Mouse (Mus musculus): ENCODE measurements around the gene Adcy7. TPM values are rescaled to one million over a fixed set of nuclear protein-coding genes. Genes with fewer than 3 reads are reported as not detected.

Adcy7 gene
- polyA plus RNA-seq, 1 experiment from 2014 or later = 3.8 TPM

GRCm38 (mm10) chr8:88301589-88302437, 29.6 kb downstream of the Adcy7 start:
- H3K4me1 ChIP-seq (replicated peaks) = peaks cover 38% of the 10 kb centered on the region
- no peak overlapping the region for H3K4me3 ChIP-seq
- no peak overlapping the region; the same call in 1 of the 2 replicates for H3K4me2 ChIP-seq
- no peaks in the 10 kb centered on the region for H3K27me3 ChIP-seq (replicated peaks)
- no peak overlapping the region for H3K9ac ChIP-seq
- no peaks in the 10 kb centered on the region for H3K36me3 ChIP-seq
- 75% methylated on average over 15 of the region's 15 CpGs for WGBS
- no peak overlapping the region for H3K27ac ChIP-seq (ENCODE audit: poor library complexity, severe bottlenecking)
- no peaks in the 10 kb centered on the region for H3K9me3 ChIP-seq (replicated peaks)
- no peak for ATAC-seq (ENCODE audit: insufficient number of reproducible peaks, low FRiP score)

- H3K4me1 ChIP-seq (replicated peaks) = peaks cover 15% of the 10 kb centered on the region
- WGBS = 87% methylated on average over 4 of the region's 4 CpGs
These were observed 33.6 kb downstream of the Adcy7 start for GRCm38 (mm10) chr8:88305814-88306213.

GRCm38 (mm10) chr8:88306511-88306910, 34.3 kb downstream of the Adcy7 start:
- Histone ChIP-seq H3K9me3 (replicated peaks) (no peaks in the 10 kb centered on the region), H3K4me2 (no peak overlapping the region), H3K4me1 (replicated peaks) (peaks cover 11% of the 10 kb centered on the region), H3K9ac (no peak overlapping the region), H3K36me3 (no peaks in the 10 kb centered on the region), H3K27ac (ENCODE audit: poor library complexity, severe bottlenecking) (no peak overlapping the region), H3K4me3 (no peak overlapping the region), H3K27me3 (replicated peaks) (no peaks in the 10 kb centered on the region)
- ATAC-seq (ENCODE audit: insufficient number of reproducible peaks, low FRiP score) = no peak
- 57% methylated on average over 14 of the region's 14 CpGs for WGBS

More at GRCm38 (mm10) chr8:88305814-88306213, 33.6 kb downstream of the Adcy7 start:
- no peaks in the 10 kb centered on the region for H3K36me3 ChIP-seq
- no peak overlapping the region for H3K9ac ChIP-seq
- H3K9me3 ChIP-seq (replicated peaks) = no peaks in the 10 kb centered on the region
- no peak for ATAC-seq (ENCODE audit: insufficient number of reproducible peaks, low FRiP score)
- H3K4me3 ChIP-seq = no peak overlapping the region
- no peaks in the 10 kb centered on the region for H3K27me3 ChIP-seq (replicated peaks)
- H3K27ac ChIP-seq (ENCODE audit: poor library complexity, severe bottlenecking) = no peak overlapping the region
- H3K4me2 ChIP-seq = no peak overlapping the region

- peaks cover 7% of the 10 kb centered on the region; the same call in 1 of the 2 replicates for H3K4me1 ChIP-seq (replicated peaks)
- H3K36me3 ChIP-seq = no peaks in the 10 kb centered on the region
- no peak overlapping the region for H3K27ac ChIP-seq (ENCODE audit: poor library complexity, severe bottlenecking)
- no peak for ATAC-seq (ENCODE audit: insufficient number of reproducible peaks, low FRiP score)
- no peak overlapping the region for H3K9ac ChIP-seq
- H3K4me3 ChIP-seq = no peak overlapping the region
- no peak overlapping the region for H3K4me2 ChIP-seq
- H3K27me3 ChIP-seq (replicated peaks) = 0 out of 2 replicates have a peak, but pooled peaks cover 4% of the 10 kb centered on the region
- WGBS = 74% methylated on average over 4 of the region's 4 CpGs
- H3K9me3 ChIP-seq (replicated peaks) = no peaks in the 10 kb centered on the region
These were observed 35.5 kb downstream of the Adcy7 start for GRCm38 (mm10) chr8:88307736-88308135.

GRCm38 (mm10) chr8:88309274-88309873, 37.2 kb downstream of the Adcy7 start:
- H3K9ac ChIP-seq = no peak overlapping the region
- no peak overlapping the region for H3K4me3 ChIP-seq
- H3K36me3 ChIP-seq = no peaks in the 10 kb centered on the region
- no peak overlapping the region for H3K4me2 ChIP-seq
- H3K27ac ChIP-seq (ENCODE audit: poor library complexity, severe bottlenecking) = no peak overlapping the region
- H3K9me3 ChIP-seq (replicated peaks) = no peaks in the 10 kb centered on the region
- 75% methylated on average over 10 of the region's 10 CpGs for WGBS
- peaks cover 11% of the 10 kb centered on the region; the same call in 1 of the 2 replicates for H3K27me3 ChIP-seq (replicated peaks)
- H3K4me1 ChIP-seq (replicated peaks) = peaks cover 11% of the 10 kb centered on the region; the same call in 1 of the 2 replicates
- ATAC-seq (ENCODE audit: insufficient number of reproducible peaks, low FRiP score) = no peak

- Histone ChIP-seq H3K9me3 (replicated peaks) (no peaks in the 10 kb centered on the region), H3K4me3 (no peak overlapping the region), H3K27me3 (replicated peaks) (peaks cover 15% of the 10 kb centered on the region), H3K4me1 (replicated peaks) (peaks cover 11% of the 10 kb centered on the region; the same call in 1 of the 2 replicates), H3K36me3 (no peaks in the 10 kb centered on the region), H3K27ac (ENCODE audit: poor library complexity, severe bottlenecking) (no peak overlapping the region), H3K4me2 (no peak overlapping the region), H3K9ac (no peak overlapping the region)
- 87% methylated on average over 7 of the region's 7 CpGs for WGBS
- ATAC-seq (ENCODE audit: insufficient number of reproducible peaks, low FRiP score) = no peak
These were observed 37.7 kb downstream of the Adcy7 start for GRCm38 (mm10) chr8:88309881-88310280.

GRCm38 (mm10) chr8:88310286-88310685, 38.1 kb downstream of the Adcy7 start:
- Histone ChIP-seq H3K4me1 (replicated peaks) (peaks cover 11% of the 10 kb centered on the region; the same call in 1 of the 2 replicates), H3K27me3 (replicated peaks) (peaks cover 17% of the 10 kb centered on the region), H3K4me3 (no peak overlapping the region), H3K27ac (ENCODE audit: poor library complexity, severe bottlenecking) (no peak overlapping the region), H3K36me3 (no peaks in the 10 kb centered on the region), H3K9me3 (replicated peaks) (no peaks in the 10 kb centered on the region), H3K9ac (no peak overlapping the region), H3K4me2 (no peak overlapping the region)
- no peak for ATAC-seq (ENCODE audit: insufficient number of reproducible peaks, low FRiP score)
- WGBS = 85% methylated on average over 13 of the region's 13 CpGs

GRCm38 (mm10) chr8:88312966-88313365, 40.8 kb downstream of the Adcy7 start:
- H3K4me2 ChIP-seq = no peak overlapping the region
- H3K4me3 ChIP-seq = no peak overlapping the region
- H3K27ac ChIP-seq (ENCODE audit: poor library complexity, severe bottlenecking) = no peak overlapping the region
- no peaks in the 10 kb centered on the region for H3K36me3 ChIP-seq
- H3K27me3 ChIP-seq (replicated peaks) = peaks cover 17% of the 10 kb centered on the region
- H3K4me1 ChIP-seq (replicated peaks) = peaks cover 20% of the 10 kb centered on the region
- no peak for ATAC-seq (ENCODE audit: insufficient number of reproducible peaks, low FRiP score)
- WGBS = 73% methylated on average over 8 of the region's 8 CpGs
- no peak overlapping the region for H3K9ac ChIP-seq
- no peaks in the 10 kb centered on the region for H3K9me3 ChIP-seq (replicated peaks)

- no peaks in the 10 kb centered on the region for H3K36me3 ChIP-seq
- peaks cover 16% of the 10 kb centered on the region for H3K4me1 ChIP-seq (replicated peaks)
- 87% methylated on average over 12 of the region's 12 CpGs for WGBS
- no peak overlapping the region for H3K4me2 ChIP-seq
- no peak overlapping the region for H3K27ac ChIP-seq (ENCODE audit: poor library complexity, severe bottlenecking)
- no peak for ATAC-seq (ENCODE audit: insufficient number of reproducible peaks, low FRiP score)
- no peak overlapping the region for H3K9ac ChIP-seq
- H3K9me3 ChIP-seq (replicated peaks) = no peaks in the 10 kb centered on the region
- H3K4me3 ChIP-seq = no peak overlapping the region
- H3K27me3 ChIP-seq (replicated peaks) = peaks cover 17% of the 10 kb centered on the region
These were observed 41.8 kb downstream of the Adcy7 start for GRCm38 (mm10) chr8:88313991-88314390.

- Histone ChIP-seq H3K36me3 (no peaks in the 10 kb centered on the region), H3K9ac (no peak overlapping the region), H3K4me1 (replicated peaks) (peaks cover 16% of the 10 kb centered on the region), H3K9me3 (replicated peaks) (no peaks in the 10 kb centered on the region), H3K27ac (ENCODE audit: poor library complexity, severe bottlenecking) (no peak overlapping the region), H3K27me3 (replicated peaks) (peaks cover 17% of the 10 kb centered on the region), H3K4me3 (no peak overlapping the region), H3K4me2 (no peak overlapping the region)
- 92% methylated on average over 8 of the region's 8 CpGs for WGBS
- no peak for ATAC-seq (ENCODE audit: insufficient number of reproducible peaks, low FRiP score)
These were observed 43.1 kb downstream of the Adcy7 start for GRCm38 (mm10) chr8:88315302-88315701.

- no peak overlapping the region for H3K4me2 ChIP-seq
- no peaks in the 10 kb centered on the region for H3K9me3 ChIP-seq (replicated peaks)
- no peak overlapping the region for H3K27ac ChIP-seq (ENCODE audit: poor library complexity, severe bottlenecking)
- H3K36me3 ChIP-seq = no peaks in the 10 kb centered on the region
- ATAC-seq (ENCODE audit: insufficient number of reproducible peaks, low FRiP score) = no peak; the same call in 1 of the 2 replicates
- no peak overlapping the region; the same call in 1 of the 2 replicates for H3K9ac ChIP-seq
- WGBS = 45% methylated on average over 8 of the region's 8 CpGs
- H3K4me1 ChIP-seq (replicated peaks) = peaks cover 16% of the 10 kb centered on the region
- peaks cover 17% of the 10 kb centered on the region for H3K27me3 ChIP-seq (replicated peaks)
- no peak overlapping the region for H3K4me3 ChIP-seq
These were observed 44.1 kb downstream of the Adcy7 start for GRCm38 (mm10) chr8:88316139-88316931.
